Mouse (Mus musculus): ENCODE data around the gene Scarb1.

Scarb1 gene

DNA sequence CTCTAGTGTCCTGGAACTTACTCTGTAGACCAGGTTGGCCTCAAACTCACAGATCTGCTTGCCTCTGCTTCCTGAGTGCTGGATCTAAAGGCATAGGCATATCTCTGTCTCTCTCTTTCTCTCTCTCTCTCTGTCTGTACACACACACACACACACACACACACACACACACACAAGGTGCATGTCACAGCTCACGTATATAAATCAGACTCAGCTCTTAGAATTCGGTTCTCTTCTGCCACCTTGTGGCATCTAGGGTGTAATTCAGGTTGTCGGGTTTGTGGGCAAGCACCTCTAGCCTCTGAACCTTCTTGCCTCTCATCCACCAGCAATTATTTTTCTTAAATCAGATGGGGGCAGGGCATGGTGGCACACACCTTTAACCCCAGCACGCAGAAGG, 27.7 kb upstream of the Scarb1 start:
- intact Hi-C loops (cut with DNase I), result loop anchor here (2.0 to 5.0 kb wide), 2 partner anchors 96 to 466 kb away; no protein-coding TSS in a partner anchor

- intact Hi-C loops (cut with DNase I), result loop anchor here (2.0 to 5.0 kb wide), 2 partner anchors 95 to 466 kb away; no protein-coding TSS in a partner anchor
Measured at GRCm38 (mm10) chr5:125368156-125368555, 27.3 kb upstream of the Scarb1 start.

- intact Hi-C loops (cut with DNase I), result loop anchor here (5.0 kb wide), 1 partner anchor 463 kb away; no protein-coding TSS in a partner anchor
Measured at GRCm38 (mm10) chr5:125364851-125365429, 24.0 kb upstream of the Scarb1 start.

DNA sequence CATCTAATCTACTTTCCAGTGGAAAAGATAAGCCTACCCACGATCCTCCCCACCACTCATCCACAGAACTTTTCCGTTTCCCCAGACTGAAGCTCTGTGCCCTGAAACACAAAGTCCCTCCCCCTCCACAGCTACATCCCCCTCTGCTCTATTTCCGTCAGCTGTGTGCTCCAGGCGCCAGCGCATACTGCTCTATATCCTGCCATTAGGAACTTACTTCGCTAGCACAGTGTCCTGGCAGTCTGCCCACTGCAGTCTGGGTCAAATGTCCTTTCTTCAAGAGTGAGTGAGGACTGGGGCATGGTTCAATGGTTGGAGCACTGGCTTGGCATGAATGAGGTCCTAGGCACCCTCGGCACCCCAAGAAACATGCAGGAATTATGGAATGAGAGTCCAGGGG, 23.0 kb upstream of the Scarb1 start:
- intact Hi-C loops (cut with DNase I), result no loop called here

GRCm38 (mm10) chr5:125360981-125361510, 20.2 kb upstream of the Scarb1 start:
- intact Hi-C loops (cut with DNase I), result no loop called here

DNA sequence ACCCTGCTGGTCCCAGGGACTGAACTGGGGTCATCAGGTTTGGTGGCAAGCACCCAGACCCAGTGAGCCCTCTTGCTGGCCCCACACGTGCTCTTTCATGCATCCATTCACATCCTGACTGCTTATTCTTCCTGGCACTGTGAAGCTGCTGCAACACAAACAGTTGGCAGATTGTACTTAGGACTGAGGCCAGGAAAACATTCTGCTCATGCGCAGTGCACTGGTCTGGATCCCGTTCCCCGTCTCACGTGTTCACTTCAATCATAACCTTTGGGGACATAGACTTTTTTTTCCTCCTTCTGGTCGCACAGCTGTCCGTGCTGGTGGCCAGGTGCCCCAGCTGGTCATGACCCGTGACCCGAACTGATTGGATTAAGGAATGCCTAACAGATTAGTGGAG, 19.7 kb upstream of the Scarb1 start:
- intact Hi-C loops (cut with DNase I), result no loop called here

DNA sequence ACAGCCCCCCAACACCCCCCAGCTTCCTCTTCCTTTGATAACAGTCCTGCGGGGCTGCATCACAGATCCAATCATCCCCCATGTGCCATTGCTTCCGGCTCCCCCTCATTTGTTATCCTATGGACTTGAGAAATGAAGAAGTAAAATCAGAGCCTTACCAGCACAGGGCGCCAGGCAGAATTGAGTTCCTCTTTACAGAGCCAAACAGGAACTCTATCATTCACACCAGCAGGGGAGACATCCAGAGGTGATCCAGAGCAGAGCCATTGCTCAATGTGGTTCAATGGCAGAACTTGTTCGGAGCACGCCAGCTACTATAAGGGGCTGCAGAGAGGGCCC, 17.3 kb upstream of the Scarb1 start:
- intact Hi-C loops (cut with DNase I), result no loop called here

DNA sequence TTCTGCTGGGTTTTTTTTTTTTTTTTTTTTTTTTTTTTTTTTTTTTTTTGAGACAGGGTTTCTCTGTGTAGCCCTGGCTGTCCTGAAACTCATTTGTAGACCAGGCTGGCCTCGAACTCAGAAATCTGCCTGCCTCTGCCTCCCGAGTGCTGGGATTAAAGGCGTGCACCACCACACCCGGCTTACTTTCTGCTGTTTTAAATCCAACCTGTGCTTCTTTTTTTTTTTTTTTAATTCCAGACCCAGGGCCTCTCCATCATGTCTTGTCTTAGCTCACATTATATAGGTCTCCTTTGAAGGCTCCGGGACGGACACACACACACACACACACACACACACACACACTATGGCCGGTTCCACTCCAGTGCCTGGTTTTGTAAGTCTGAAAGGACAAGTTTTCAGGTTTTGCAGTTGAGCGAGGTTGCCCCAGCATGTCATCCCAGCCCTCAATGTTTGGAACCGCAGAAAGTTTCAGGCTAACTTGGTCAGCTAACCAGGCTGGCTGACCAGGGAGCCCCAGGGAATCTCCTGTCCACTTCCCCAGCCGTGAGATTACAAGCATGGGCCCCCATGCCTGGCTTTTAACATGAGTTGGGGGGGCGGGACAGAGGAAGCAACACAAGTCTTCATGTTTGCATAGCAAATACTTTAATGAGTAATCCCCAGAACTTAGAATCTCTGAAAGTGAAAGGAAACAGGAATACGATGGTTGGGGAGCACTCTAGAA, 16.8 kb upstream of the Scarb1 start:
- intact Hi-C loops (cut with DNase I), result no loop called here

- intact Hi-C loops (cut with DNase I), result no loop called here
Measured at GRCm38 (mm10) chr5:125355650-125356049, 14.8 kb upstream of the Scarb1 start.

DNA sequence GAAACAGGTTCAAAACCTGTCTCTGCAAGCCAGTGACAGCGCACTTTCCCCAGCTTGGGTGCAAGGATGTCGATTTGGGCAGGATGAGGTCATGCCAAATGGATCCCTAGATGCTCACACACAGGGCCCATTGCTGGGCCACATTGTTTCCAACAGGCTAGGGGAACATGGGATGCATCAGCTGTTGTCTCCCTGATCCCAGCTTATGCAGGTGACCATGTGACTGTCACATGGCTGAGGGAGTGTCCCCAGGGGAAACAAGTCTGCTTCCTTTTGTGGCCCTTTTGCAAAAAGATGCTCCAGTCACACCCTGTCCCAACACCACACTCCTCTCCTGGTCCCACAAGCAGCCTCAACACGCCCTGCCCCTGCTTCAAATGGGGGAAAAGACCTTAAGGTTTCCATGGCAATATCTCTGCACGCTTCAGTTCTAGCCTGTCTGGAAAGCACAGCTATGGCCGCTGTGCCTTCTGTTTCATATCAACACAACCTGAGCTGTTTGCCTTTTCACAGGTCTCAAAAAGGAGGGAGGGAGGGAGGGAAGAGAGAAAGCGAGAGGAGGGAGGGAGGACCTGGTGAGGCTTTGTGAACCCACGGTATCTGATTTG, 14.1 kb upstream of the Scarb1 start:
- intact Hi-C loops (cut with DNase I), result no loop called here

GRCm38 (mm10) chr5:125352781-125353294, 11.9 kb upstream of the Scarb1 start:
- intact Hi-C loops (cut with DNase I), result no loop called here

DNA sequence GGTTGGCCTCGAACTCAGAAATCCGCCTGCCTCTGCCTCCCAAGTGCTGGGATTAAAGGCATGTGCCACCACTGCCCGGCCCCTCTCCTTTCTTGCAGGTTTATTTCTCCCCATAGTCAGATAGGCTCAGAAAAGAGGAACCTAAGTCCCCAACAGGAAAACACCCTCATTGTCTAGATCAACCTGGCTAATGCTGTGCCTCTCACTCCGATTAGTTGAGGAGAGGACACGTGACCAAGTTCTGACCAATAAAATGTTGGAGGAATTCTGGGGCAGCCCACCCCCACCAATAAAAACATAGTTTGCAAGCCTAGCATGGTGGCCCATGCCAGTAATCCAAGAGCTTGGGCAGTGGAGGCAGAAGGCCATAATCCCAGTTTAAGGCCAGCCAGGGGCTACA, 11.0 kb upstream of the Scarb1 start:
- intact Hi-C loops (cut with DNase I), result no loop called here

GRCm38 (mm10) chr5:125351057-125351456, 10.2 kb upstream of the Scarb1 start:
- intact Hi-C loops (cut with DNase I), result no loop called here

DNA sequence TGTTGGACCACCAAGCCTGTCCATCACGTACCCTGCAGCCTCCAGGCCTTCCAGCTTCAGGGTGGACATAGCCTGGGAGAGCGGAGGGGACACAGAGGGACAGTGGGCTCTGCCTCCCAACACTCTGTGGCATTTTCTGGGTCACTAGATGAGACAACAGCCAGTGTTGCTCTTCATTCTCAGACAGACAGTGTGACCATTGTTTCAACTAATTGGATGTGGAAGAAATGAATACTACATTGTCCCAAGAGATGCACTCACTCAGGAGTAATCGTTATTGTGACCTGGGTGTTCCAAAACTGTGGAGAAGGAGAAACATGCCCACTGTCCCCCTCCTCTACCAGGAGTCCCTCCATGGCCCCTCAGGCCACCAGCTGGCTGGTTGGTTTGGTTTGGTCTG, 8.5 kb upstream of the Scarb1 start:
- intact Hi-C loops (cut with DNase I), result loop anchor here (5.0 kb wide), 1 partner anchor 72 kb away; no protein-coding TSS in a partner anchor

GRCm38 (mm10) chr5:125348487-125348886, 7.6 kb upstream of the Scarb1 start:
- intact Hi-C loops (cut with DNase I), result loop anchor here (5.0 kb wide), 1 partner anchor 71 kb away; no protein-coding TSS in a partner anchor

DNA sequence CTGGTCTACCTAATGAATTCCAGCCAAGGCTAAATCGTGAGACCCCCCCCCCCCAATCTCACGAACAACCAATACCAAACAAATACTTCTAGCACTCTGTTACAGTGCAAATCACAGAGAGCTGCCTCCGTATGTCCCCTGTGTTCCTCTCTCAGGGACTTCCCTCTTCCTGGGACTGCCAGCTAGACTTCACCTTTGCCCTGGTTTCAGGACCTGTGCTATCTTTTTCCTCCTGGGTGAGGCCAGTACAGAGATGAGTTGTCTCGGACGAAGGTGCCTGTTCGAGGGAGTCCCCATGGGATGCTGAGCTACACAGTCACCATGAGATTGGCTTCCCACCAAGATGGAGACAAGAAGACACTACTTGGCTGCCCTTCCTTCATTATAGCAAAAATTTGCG, 7.2 kb upstream of the Scarb1 start:
- intact Hi-C loops (cut with DNase I), result loop anchor here (5.0 kb wide), 1 partner anchor 71 kb away; no protein-coding TSS in a partner anchor

DNA sequence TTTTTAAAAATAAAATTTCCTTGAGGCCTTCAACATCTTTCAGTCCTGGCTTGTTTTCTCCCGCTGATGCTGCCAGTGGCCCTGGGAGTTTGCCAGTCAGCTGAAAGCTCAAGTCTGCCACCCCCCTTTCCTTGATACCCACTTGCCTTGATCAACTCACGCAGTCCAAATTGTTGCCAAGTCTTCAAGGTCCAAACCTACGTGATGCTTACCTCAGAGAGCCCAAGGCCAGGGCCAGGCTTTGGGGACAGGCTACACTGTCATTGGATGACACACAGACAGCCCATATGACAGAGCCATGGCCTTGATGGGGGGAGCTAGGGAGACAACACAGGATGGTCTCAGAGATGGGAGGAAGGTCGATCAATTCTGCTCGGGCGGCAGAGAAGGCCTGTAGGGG, 3.4 kb upstream of the Scarb1 start:
- intact Hi-C loops (cut with DNase I), result loop anchor here (5.0 kb wide), 1 partner anchor 42 kb away; no protein-coding TSS in a partner anchor

DNA sequence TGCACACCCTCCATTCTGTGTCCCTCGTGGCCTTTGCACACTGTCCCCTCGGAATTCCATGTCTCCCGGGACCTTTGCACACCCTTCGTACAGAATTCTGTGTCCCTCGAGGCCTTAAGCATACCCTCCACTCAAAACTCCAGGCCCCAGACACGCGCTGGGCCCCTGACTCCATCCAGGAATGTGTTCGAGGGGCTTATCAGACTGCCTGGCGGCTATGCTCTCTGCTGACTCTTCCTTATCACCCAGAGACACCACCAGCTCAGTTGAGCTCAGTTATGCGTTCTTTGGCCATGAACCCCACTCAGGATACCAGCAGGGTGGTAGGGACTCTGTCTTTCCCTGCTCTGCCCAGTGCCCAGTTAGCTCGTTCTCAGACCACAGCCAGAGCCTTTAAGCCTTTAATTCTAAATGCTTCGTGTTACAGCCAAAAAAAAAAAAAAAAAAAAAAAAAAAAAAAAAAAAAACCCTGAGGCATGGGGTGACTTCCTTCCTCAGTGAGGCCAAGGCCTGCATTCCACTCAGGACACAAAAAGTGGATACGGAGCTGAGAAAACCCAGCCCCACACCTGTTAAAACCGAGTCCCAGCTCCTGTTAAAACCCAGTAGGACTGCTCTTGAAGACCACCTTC, 681 bp upstream of the Scarb1 start:
- intact Hi-C loops (cut with DNase I), result loop anchor here (5.0 kb wide), 1 partner anchor 39 kb away; no protein-coding TSS in a partner anchor

- intact Hi-C loops (cut with DNase I), result loop anchor here (5.0 kb wide), 1 partner anchor 38 kb away; no protein-coding TSS in a partner anchor
Measured at GRCm38 (mm10) chr5:125339851-125340531, 903 bp downstream of the Scarb1 start.

GRCm38 (mm10) chr5:125339108-125339751, 1.7 kb downstream of the Scarb1 start:
- intact Hi-C loops (cut with DNase I), result no loop called here

Data from adrenal gland (tissue).